Mouse (Mus musculus): ENCODE measurements around the gene Inava. TPM values are rescaled to one million over a fixed set of nuclear protein-coding genes. Genes with fewer than 3 reads are reported as not detected.

Inava gene
- polyA plus RNA-seq, 1 experiment from 2014 or later: 1.0 TPM

DNA sequence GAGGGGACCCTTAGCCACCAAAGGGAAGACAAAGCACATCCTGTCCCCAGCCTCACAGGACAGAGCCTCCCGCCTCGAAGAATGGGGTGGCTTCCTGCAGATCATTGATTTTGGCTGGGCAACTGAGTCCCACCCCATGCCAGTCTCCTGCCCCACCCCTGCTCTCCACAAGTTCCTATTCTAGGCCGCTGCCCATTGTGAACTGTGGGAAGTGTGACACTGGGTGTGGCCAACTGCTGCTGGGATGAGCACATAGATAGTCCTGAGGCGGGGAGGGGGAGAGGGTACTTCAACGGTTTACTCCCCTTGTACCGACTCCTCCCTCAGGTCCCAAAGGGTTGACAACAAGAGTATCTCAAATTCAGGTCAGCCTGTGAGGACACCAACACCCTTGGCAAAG, 55.3 kb downstream of the Inava start:
- Histone ChIP-seq H3K4me3 (no peak overlapping the region), H3K4me1 (peaks cover 87% of the 10 kb centered on the region), H3K4me2 (peak overlapping the region; percentile 41), H3K27ac (peak overlapping the region; percentile 81), H3K36me3 (peaks cover 18% of the 10 kb centered on the region), H3K9ac (no peak overlapping the region), H3K9me3 (replicated peaks) (no peaks in the 10 kb centered on the region), H3K27me3 (replicated peaks) (no peaks in the 10 kb centered on the region; the same call in 1 of the 2 replicates)
- WGBS (ENCODE audit: insufficient replicate concordance): 13% methylated on average over 6 of the region's 6 CpGs
- ATAC-seq: peak; percentile 71

DNA sequence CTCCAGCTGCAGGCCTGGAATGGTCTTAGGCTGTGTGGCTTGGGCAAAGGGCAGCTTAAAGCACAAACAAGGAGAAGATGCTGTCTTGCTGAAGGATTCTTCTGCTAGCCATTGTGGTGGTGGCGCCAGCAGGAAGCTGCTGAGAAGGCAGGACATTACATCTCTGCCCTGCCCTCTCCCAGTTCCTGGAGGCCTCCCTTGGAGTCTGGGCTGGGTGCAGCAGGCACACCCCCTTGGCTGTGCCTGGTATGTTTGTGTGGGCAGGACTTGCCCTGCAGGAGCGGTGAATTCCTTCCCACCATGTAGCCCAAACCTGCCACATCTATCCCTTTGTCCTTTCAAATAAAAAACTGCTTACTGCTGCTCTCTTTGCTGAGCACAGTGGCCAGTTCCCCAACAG, 57.0 kb downstream of the Inava start:
- Histone ChIP-seq H3K4me1 (peaks cover 89% of the 10 kb centered on the region), H3K9me3 (replicated peaks) (no peaks in the 10 kb centered on the region), H3K4me2 (no peak overlapping the region), H3K27ac (peak overlapping the region; percentile 54; the same call in 1 of the 2 replicates), H3K27me3 (replicated peaks) (no peaks in the 10 kb centered on the region), H3K9ac (no peak overlapping the region), H3K36me3 (peaks cover 30% of the 10 kb centered on the region), H3K4me3 (no peak overlapping the region)
- 73% methylated on average over 2 of the region's 2 CpGs for WGBS (ENCODE audit: insufficient replicate concordance)
- no peak for ATAC-seq

DNA sequence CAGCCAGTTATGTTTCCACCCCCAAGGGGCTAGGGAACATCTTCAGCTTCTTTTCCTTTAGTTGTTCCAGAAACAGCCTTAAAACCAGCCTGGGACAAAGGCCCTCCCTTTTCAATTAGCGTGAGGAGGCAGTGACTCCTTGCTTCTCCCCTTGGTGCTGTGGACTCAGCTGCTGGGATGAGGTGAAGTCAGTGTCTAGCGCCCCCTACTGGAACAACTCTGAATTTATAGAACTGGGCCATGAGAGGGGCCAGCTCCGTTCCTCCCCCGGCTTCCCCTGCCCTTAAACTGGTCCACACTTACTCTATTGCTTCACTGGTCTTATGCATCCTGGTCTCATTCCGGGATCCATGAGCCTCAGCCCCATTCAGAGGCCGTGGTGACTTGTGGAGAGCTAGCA, 58.9 kb downstream of the Inava start:
- H3K4me1 ChIP-seq: peaks cover 80% of the 10 kb centered on the region
- H3K9ac ChIP-seq: peak overlapping the region; percentile 23; the same call in 1 of the 2 replicates
- H3K4me2 ChIP-seq: peak overlapping the region; percentile 64
- H3K27ac ChIP-seq: no peak overlapping the region
- 27% methylated on average over 6 of the region's 6 CpGs for WGBS (ENCODE audit: insufficient replicate concordance)
- ATAC-seq: no peak
- no peaks in the 10 kb centered on the region for H3K9me3 ChIP-seq (replicated peaks)
- no peaks in the 10 kb centered on the region for H3K27me3 ChIP-seq (replicated peaks)
- peaks cover 39% of the 10 kb centered on the region for H3K36me3 ChIP-seq
- no peak overlapping the region for H3K4me3 ChIP-seq

DNA sequence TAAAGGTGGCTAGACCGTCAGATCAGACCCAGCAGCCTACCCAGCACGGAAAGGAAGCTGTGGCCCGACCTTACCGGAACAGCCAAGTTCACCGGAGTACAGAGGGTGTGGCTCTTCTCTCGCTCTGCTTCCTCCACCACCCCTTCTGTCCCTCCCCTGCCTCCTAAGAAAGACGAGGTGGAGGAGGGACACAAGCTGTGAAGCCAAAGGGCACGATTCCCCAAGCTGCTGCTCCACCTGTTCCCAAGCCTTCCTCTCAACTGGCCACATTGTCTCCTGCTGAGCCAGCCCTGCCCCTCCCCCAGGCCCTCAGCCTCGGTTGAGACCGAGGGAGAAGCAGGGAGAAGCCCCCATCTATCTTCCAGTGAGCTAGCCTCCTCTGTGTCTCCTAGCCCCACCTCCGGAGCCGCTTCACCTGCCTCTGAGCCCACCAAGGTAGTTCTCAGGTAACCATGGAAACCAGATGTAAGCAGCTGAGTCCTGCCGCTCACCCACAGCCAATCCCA, 59.9 kb downstream of the Inava start:
- ATAC-seq: peak; percentile 46
- no peaks in the 10 kb centered on the region for H3K9me3 ChIP-seq (replicated peaks)
- peak overlapping the region; percentile 51 for H3K27ac ChIP-seq
- peak overlapping the region; percentile 32 for H3K4me3 ChIP-seq
- H3K4me1 ChIP-seq: peaks cover 74% of the 10 kb centered on the region
- peak overlapping the region; percentile 56 for H3K9ac ChIP-seq
- H3K4me2 ChIP-seq: peak overlapping the region; percentile 64
- no peaks in the 10 kb centered on the region for H3K27me3 ChIP-seq (replicated peaks)
- peaks cover 39% of the 10 kb centered on the region for H3K36me3 ChIP-seq
- 22% methylated on average over 13 of the region's 13 CpGs for WGBS (ENCODE audit: insufficient replicate concordance)

DNA sequence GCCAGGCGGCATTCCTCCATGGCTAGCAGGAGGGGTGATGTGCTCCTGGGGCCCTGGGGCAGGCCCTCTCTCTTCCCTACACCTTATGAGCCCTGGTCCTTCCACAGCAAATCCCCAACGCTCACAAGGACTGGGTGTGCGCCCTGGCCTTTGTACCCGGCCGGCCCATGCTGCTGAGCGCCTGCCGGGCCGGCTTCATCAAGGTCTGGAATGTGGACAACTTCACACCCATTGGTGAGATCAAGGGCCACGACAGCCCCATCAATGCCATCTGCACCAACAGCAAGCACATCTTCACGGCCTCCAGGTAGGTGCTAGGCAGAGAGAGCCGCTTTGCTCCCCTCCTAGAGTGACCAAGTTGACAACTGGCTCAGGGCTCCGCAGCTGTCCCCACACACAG, 61.4 kb downstream of the Inava start:
- H3K4me3 ChIP-seq: no peak overlapping the region
- H3K4me1 ChIP-seq: peaks cover 60% of the 10 kb centered on the region
- H3K9me3 ChIP-seq (replicated peaks): no peaks in the 10 kb centered on the region
- H3K27ac ChIP-seq: no peak overlapping the region
- no peak for ATAC-seq
- no peaks in the 10 kb centered on the region for H3K27me3 ChIP-seq (replicated peaks)
- 83% methylated on average over 12 of the region's 12 CpGs for WGBS (ENCODE audit: insufficient replicate concordance)
- H3K9ac ChIP-seq: no peak overlapping the region
- H3K4me2 ChIP-seq: no peak overlapping the region
- peaks cover 43% of the 10 kb centered on the region for H3K36me3 ChIP-seq

DNA sequence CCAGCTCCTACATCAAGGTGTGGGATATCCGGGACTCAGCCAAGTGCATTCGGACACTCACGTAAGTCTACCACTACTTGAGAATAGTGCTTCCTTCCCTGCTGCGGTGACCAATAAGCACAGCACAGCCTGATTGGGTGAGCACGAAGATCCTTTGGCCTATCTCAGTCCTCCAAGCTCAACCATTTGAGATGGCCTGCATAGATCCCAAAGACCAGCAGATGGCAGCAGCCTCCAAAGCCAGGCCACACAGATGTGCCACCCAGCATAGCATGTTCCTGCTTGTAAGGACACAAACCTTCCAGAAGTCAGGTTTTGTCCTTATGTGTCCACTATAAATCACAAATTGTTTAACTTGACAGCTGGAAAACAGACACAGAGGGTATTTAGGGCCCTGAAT, 64.0 kb downstream of the Inava start:
- Histone ChIP-seq H3K4me1 (peaks cover 36% of the 10 kb centered on the region), H3K9me3 (replicated peaks) (no peaks in the 10 kb centered on the region), H3K27ac (no peak overlapping the region), H3K36me3 (peaks cover 29% of the 10 kb centered on the region), H3K9ac (no peak overlapping the region), H3K27me3 (replicated peaks) (no peaks in the 10 kb centered on the region), H3K4me3 (no peak overlapping the region), H3K4me2 (no peak overlapping the region)
- WGBS (ENCODE audit: insufficient replicate concordance): 16% methylated on average over 5 of the region's 5 CpGs
- ATAC-seq: peak; percentile 26; the same call in 1 of the 2 replicates

DNA sequence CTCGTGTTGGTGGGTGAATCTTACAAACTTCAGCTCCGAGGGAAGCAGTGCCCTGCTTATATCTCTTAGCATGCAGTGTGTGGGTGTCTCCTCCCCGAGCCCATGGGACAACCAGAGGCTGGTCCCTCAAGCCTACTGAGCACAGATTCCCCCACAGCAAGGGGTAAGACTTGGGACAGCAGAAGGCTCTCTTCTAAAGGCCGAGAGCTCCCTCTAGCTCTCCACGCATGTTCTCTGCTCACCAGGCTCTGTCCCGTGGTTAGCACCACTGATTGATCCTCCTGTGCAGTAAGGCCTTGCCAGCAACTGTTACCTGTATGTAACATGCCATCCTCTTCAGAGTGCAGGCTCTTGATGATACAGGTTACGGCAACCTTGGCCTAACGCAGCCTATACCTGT, 66.4 kb downstream of the Inava start:
- Histone ChIP-seq H3K9ac (no peak overlapping the region), H3K27ac (no peak overlapping the region), H3K27me3 (replicated peaks) (no peaks in the 10 kb centered on the region), H3K4me3 (no peak overlapping the region), H3K9me3 (replicated peaks) (no peaks in the 10 kb centered on the region), H3K4me2 (no peak overlapping the region), H3K4me1 (peaks cover 12% of the 10 kb centered on the region), H3K36me3 (peaks cover 36% of the 10 kb centered on the region)
- 67% methylated on average over 8 of the region's 8 CpGs for WGBS (ENCODE audit: insufficient replicate concordance)
- no peak for ATAC-seq

DNA sequence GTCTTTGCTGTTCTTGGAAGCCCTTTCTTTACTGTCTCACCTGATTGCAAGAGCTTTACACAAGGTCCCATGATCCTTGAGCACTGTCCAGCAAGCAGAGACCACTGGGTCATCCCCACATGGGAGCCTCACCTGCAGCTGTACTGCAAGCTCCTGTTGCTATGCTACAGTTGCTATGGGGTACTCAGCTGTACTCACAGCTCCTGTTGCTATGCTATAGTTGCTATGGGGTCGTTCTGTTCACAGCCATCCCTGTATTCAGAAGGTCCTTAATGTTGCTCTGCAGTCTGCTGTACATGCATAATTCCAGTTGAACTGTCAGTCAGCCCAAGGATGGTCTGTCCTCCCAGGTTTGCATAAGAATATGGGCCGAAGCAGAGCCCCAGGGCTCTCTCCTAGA, 68.6 kb downstream of the Inava start:
- H3K9ac ChIP-seq: no peak overlapping the region
- WGBS (ENCODE audit: insufficient replicate concordance): 68% methylated on average over 2 of the region's 2 CpGs
- H3K4me2 ChIP-seq: no peak overlapping the region
- no peak overlapping the region for H3K27ac ChIP-seq
- ATAC-seq: no peak
- peaks cover 5% of the 10 kb centered on the region; the same call in 1 of the 2 replicates for H3K4me1 ChIP-seq
- H3K4me3 ChIP-seq: no peak overlapping the region
- H3K36me3 ChIP-seq: peaks cover 42% of the 10 kb centered on the region
- no peaks in the 10 kb centered on the region for H3K9me3 ChIP-seq (replicated peaks)
- no peaks in the 10 kb centered on the region for H3K27me3 ChIP-seq (replicated peaks)

Other genes with a start within 250 kb of the Inava start
- gene Igfn1, start 227.9 kb downstream of the Inava start, polyA plus RNA-seq (2016; fragmentation: Nextera tagmentation; extraction: Ambion mirVana): not detected in 2 replicates
- 95.0 and 103 TPM in 2 replicates for gene Tmem9, start 226.1 kb downstream of the Inava start, polyA plus RNA-seq (2016; fragmentation: Nextera tagmentation; extraction: Ambion mirVana)
- not detected in 2 replicates for gene Ascl5, start 183.5 kb downstream of the Inava start, polyA plus RNA-seq (2016; fragmentation: Nextera tagmentation; extraction: Ambion mirVana)
- gene Cacna1s, start 181.5 kb downstream of the Inava start, polyA plus RNA-seq (2016; fragmentation: Nextera tagmentation; extraction: Ambion mirVana): 0.08 and 0.20 TPM in 2 replicates
- gene Kif21b, start 102.9 kb downstream of the Inava start, polyA plus RNA-seq (2016; fragmentation: Nextera tagmentation; extraction: Ambion mirVana): 2.9 and 3.6 TPM in 2 replicates
- not detected in 2 replicates for gene Mroh3, start 21.4 kb downstream of the Inava start, polyA plus RNA-seq (2016; fragmentation: Nextera tagmentation; extraction: Ambion mirVana)
- not detected in 2 replicates for gene Gpr25, start 26.6 kb upstream of the Inava start, polyA plus RNA-seq (2016; fragmentation: Nextera tagmentation; extraction: Ambion mirVana)
- gene Camsap2, start 111.8 kb upstream of the Inava start, polyA plus RNA-seq (2016; fragmentation: Nextera tagmentation; extraction: Ambion mirVana): 10.9 and 11.1 TPM in 2 replicates
- 7.8 and 8.3 TPM in 2 replicates for gene Ddx59, start 181.0 kb upstream of the Inava start, polyA plus RNA-seq (2016; fragmentation: Nextera tagmentation; extraction: Ambion mirVana)
- 11.2 and 11.3 TPM in 2 replicates for gene Kif14, start 232.1 kb upstream of the Inava start, polyA plus RNA-seq (2016; fragmentation: Nextera tagmentation; extraction: Ambion mirVana)

All from liver, embryonic 12.5 days (tissue).